Comparison of ENCODE assay signal across 9 mouse cellular contexts in the genomic region with DNA sequence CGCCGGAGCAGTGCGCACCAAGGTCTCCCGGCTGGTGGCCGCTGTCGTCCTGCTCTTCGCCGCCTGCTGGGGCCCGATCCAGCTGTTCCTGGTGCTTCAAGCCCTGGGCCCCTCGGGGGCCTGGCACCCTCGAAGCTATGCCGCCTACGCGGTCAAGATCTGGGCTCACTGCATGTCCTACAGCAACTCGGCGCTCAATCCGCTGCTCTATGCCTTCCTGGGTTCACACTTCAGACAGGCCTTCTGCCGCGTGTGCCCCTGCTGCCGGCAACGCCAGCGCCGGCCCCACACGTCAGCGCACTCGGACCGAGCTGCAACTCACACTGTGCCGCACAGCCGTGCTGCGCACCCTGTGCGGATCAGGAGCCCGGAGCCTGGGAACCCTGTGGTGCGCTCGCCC. TPM values are rescaled to one million over a fixed set of nuclear protein-coding genes. Genes with fewer than 3 reads are reported as not detected.
DNase-seq lines count a peak whose midpoint lies in the region; ATAC-seq and TF ChIP-seq lines count a peak whose summit lies in the region.
"Had no signal": no experiment of that assay in that cellular context is flagged by ENCODE, and none has a peak within 500 bp of the region (broad histone marks: within the 10 kb centered on the region; RNA-seq: fewer than 3 reads in every experiment).

No protein-coding gene starts in this region.

- peak; percentile 55 for DNase-seq in embryo, embryonic 10 days (ENCODE audit: low spot score)
- no peak for DNase-seq in embryo, embryonic 10.5 days (ENCODE audit: low spot score)
- peak; percentile 49 for DNase-seq in thymus, postnatal 4 days
- DNase-seq in thymus, adult 18-20 months, result no peak
- no peak for DNase-seq in liver, embryonic 14.5 days (ENCODE audit: low read depth in 3 of 3, low spot score in 3 of 3)
- DNase-seq in layer of hippocampus, adult 11-12 months (ENCODE audit: low spot score), result no peak
- DNase-seq in spleen, adult 18-20 months, result no peak
- no peak for DNase-seq in right cerebral cortex, postnatal 14 days

- H3K27ac ChIP-seq in liver, embryonic 14.5 days, result no peak overlapping the region

- peak overlapping the region in 1 of 2 experiments; percentile 21; a peak in 1 of 4 replicates for H3K4me3 ChIP-seq in liver, embryonic 14.5 days (ENCODE audit: insufficient read depth in 1 of 2, low read depth in 2 of 2, low read length in 2 of 2)

- H3K4me1 ChIP-seq in liver, embryonic 14.5 days (replicated peaks; ENCODE audit: control insufficient read depth in 2 of 2, insufficient read depth in 2 of 2, low read length in 1 of 2), result peaks cover 14 to 16% of the 10 kb centered on the region in 2 experiments

- peak overlapping the region; percentile 13; the same call in 1 of the 2 replicates for H3K4me2 ChIP-seq in liver, embryonic 14.5 days (ENCODE audit: low read depth)

- H3K9me3 ChIP-seq in liver, embryonic 14.5 days (ENCODE audit: control insufficient read depth, low read length), result no peaks in the 10 kb centered on the region

- no peaks in the 10 kb centered on the region for H3K36me3 ChIP-seq in liver, embryonic 14.5 days (replicated peaks; ENCODE audit: control insufficient read depth, insufficient read depth, low read depth)

- WGBS in liver, embryonic 14.5 days (ENCODE audit: insufficient replicate concordance), result 10% methylated on average over 34 of the region's 34 CpGs

- no peak for TF ChIP-seq EP300 in liver, embryonic 14.5 days (IDR thresholded peaks at IDR 0.05; ENCODE audit: low read depth)

- H3K27me3 ChIP-seq in liver, embryonic 14.5 days (ENCODE audit: control insufficient read depth, insufficient read depth, low read length), result peaks cover 49% of the 10 kb centered on the region

- no peak for TF ChIP-seq CTCF in liver, embryonic 14.5 days (IDR thresholded peaks at IDR 0.05; ENCODE audit: low read depth)

- ATAC-seq in liver, embryonic 14.5 days (ENCODE audit: insufficient read depth), result no peak

- H3K9ac ChIP-seq in liver, embryonic 14.5 days (replicated peaks), result no peak overlapping the region

RNA-seq across cellular contexts. Expression of a gene that starts 0.6 kb away (rescaled TPM):
- polyA plus RNA-seq in liver, embryonic 14.5 days (2012; rRNA removed), result 34.7 and 41.4 TPM in 2 replicates
- 38.5 and 46.0 TPM in 2 replicates for polyA plus RNA-seq in liver, embryonic 14.5 days (2014; fragmentation: Nextera tagmentation; extraction: Ambion mirVana)

RNA-seq across cellular contexts. Expression of a gene that starts 4.8 kb away (rescaled TPM):
- polyA plus RNA-seq in liver, embryonic 14.5 days (2012; rRNA removed), result 0.17 and 0.30 TPM in 2 replicates
- polyA plus RNA-seq in liver, embryonic 14.5 days (2014; fragmentation: Nextera tagmentation; extraction: Ambion mirVana), result 0.11 TPM in 1 of 2 replicates, not detected in the other

RNA-seq across cellular contexts. Expression of a gene that starts 5.3 kb away (rescaled TPM):
- 5.5 and 6.4 TPM in 2 replicates for polyA plus RNA-seq in liver, embryonic 14.5 days (2012; rRNA removed)
- polyA plus RNA-seq in liver, embryonic 14.5 days (2014; fragmentation: Nextera tagmentation; extraction: Ambion mirVana), result 3.4 and 3.9 TPM in 2 replicates

RNA-seq across cellular contexts. Expression of a gene that starts 10.9 kb away (rescaled TPM):
- not detected in 2 replicates for polyA plus RNA-seq in liver, embryonic 14.5 days (2012; rRNA removed)
- not detected in 2 replicates for polyA plus RNA-seq in liver, embryonic 14.5 days (2014; fragmentation: Nextera tagmentation; extraction: Ambion mirVana)
- polyA plus RNA-seq: liver, adult 2 months had no signal

RNA-seq across cellular contexts. Expression of a gene that starts 12.8 kb away (rescaled TPM):
- 13.3 and 14.3 TPM in 2 replicates for polyA plus RNA-seq in liver, embryonic 14.5 days (2012; rRNA removed)
- 10.0 and 12.0 TPM in 2 replicates for polyA plus RNA-seq in liver, embryonic 14.5 days (2014; fragmentation: Nextera tagmentation; extraction: Ambion mirVana)

Comparison
In these comparisons a context has a peak if more than half of its experiments do, and no peak if none do; other contexts are left out.
1. DNase-seq: peak in embryo, embryonic 10 days (single experiment) and thymus, postnatal 4 days (single experiment); none in embryo, embryonic 10.5 days (single experiment), thymus, adult 18-20 months (0 of 2), liver, embryonic 14.5 days (0 of 3), layer of hippocampus, adult 11-12 months (single experiment), spleen, adult 18-20 months (0 of 2) and right cerebral cortex, postnatal 14 days (single experiment).